Mouse (Mus musculus): Measurements from ENCODE around the gene Zmynd8.

The Zmynd8 gene

GRCm38 (mm10) chr2:165858453-165859384 is 40.1 kb downstream of the Zmynd8 start:
- peak; percentile 52 to 56 for DNase-seq (ENCODE audit: low spot score in 2 of 2)

GRCm38 (mm10) chr2:165857841-165858426 is 40.9 kb downstream of the Zmynd8 start:
- DNase-seq (ENCODE audit: low spot score in 2 of 2): peak; percentile 61 to 62

- peak in 1 of 2 experiments; percentile 40 for DNase-seq (ENCODE audit: low spot score in 2 of 2)
Observed at GRCm38 (mm10) chr2:165857395-165857831, 41.4 kb downstream of the Zmynd8 start.

DNA sequence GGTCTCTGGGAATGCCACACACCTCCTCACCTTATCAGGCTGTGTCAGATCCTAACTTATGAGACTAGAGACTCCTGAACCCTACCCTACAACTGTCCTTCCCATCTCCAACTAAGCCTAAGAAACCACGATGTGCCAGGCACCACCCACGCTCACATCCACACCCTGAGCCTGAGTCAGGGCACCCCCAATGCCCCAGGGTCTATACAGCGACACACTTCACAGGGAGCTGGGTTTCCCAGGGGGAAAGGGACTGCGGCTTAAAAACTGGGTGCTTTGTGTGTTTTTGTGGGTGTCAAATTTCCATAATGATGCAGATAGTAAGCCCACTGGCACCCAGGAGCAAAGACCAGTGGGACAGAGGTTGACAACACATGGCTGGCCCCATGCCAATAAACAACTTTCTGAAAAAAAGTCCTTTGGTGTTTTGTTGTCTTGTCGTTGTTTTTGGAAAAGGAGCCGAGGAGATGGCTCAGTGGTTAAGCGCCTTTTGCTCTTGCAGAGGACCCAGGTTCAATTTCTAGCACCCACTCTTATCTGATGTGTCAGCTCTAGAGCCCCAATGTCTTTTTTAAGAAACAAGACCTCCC is 42.1 kb downstream of the Zmynd8 start:
- DNase-seq (ENCODE audit: low spot score in 2 of 2): no peak

DNA sequence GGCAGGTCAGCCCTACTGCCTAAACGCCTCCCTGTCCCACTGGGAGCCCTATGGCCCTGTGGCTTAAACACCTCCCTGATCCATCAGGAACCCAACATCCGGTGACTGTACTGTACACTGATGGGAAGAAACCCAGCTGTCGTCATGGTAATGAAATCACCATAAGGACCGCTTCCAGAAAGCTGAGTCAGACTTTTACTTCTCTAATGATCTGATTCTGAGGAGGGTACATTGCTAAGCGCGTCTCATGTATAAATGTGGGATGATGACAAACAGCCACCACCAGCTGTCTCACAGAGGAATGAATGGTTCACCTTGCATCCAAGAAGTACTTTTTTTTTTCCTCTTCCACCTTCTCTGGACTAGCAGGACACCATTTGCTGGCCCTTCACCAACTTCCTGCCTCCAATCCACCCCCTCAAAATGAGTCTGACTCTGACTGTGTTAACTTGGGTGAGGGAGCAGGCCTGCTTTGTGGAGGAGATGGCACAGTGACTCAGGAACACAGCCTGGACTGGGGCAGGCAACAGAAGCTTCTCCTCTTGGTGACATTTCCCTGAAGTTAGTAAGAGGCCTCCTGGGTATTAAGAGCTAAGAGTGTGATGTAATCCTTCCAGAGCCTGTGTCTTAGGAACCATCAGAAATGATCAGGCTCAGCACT is 43.0 kb downstream of the Zmynd8 start:
- peak; percentile 74 to 84 for DNase-seq (ENCODE audit: low spot score in 2 of 2)

DNA sequence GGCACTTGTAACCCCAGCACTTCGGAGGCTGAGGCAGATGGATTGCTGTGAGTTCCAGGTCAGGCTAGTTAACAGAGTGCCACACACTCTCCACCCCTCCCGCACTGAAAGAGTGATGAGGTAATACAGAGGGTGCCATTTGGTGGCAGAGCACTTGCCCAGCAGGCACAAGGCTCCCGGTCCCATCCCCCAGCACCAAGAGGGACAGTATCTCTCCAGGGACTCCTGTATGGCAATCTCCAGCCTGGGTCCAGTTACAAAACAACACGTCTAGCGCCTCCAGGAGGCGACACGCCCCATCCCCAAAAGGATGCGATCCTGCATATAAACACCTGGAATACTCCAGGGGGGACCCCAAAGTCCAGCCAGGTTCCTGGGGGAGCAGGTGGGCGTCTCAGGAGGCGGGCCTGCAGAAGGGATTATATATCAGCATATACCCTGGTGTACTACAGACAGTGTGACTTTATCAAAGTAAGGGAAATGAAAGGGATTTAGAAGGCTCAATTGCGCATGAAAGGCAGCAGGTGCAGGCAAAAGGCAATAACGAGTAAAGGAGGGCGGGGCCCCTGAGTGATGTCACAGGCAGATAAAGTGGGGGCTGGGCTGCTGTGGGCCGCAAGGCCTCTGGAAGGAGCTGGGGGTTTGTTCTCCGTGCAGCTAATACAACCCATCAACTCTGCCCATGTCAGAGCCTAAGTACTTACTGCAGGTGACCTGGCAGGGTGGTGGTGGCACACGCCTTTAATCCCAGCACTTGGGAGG is 44.4 kb downstream of the Zmynd8 start:
- DNase-seq (ENCODE audit: low spot score in 2 of 2): no peak

DNA sequence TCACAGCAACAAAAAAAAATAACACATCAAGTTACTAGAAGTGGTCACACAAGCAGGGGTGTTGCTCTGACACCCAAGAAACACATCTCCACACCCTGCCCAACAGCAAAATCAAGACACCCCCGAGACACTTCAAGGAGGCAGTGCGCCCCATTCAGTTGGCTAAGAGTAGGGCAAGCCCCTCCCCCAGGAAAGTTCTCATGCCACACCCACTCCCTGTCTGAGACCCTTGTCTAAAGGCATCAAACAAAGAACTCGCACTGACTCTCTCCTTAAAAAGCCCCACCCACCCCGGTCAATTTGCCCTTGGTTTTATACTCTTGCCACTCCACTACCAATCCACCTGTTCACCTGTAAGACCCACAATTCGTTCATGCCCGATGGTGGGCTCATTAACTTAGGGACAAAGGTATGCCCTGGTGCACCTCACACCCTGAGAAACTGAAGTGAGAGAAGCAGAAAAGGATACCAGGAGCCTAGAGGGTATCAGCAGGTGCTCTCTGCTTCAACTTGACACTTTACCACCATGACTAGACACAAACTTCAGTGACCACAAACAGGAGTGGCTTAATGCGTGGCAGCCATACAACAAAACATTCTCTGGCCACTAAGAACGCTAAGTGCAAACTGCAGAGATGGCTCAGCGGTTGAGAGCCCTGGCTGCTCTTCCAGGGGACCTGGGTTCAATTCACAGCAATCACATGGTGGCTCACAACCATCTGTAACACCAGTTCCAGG is 45.8 kb downstream of the Zmynd8 start:
- DNase-seq (ENCODE audit: low spot score in 2 of 2): no peak

GRCm38 (mm10) chr2:165852453-165852852 is 46.4 kb downstream of the Zmynd8 start:
- DNase-seq (ENCODE audit: low spot score in 2 of 2): no peak

- DNase-seq (ENCODE audit: low spot score in 2 of 2): no peak
Observed at GRCm38 (mm10) chr2:165851811-165852415, 46.9 kb downstream of the Zmynd8 start.

GRCm38 (mm10) chr2:165850826-165851225 is 48.0 kb downstream of the Zmynd8 start:
- no peak for DNase-seq (ENCODE audit: low spot score in 2 of 2)

DNA sequence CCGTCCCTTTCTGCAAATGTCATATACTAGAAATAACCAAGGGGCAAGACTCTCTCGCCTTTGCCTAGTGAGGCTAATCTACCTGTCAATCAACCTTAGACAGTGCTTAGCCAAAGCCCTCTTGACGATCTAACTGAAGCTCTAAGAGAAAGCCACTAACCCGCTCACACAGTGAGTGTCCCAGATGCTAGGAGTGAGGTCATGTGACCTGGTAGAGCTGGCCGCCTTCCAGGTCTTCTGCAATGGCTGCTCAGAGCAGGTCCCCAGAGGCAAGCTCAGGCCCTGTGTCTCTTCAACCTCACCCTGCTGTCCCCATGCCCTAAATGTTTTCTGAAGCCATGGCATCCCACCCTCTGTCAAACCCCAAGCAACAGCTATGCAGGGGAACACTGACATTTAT is 49.7 kb downstream of the Zmynd8 start:
- peak; percentile 53 to 74 for DNase-seq (ENCODE audit: low spot score in 2 of 2)

DNA sequence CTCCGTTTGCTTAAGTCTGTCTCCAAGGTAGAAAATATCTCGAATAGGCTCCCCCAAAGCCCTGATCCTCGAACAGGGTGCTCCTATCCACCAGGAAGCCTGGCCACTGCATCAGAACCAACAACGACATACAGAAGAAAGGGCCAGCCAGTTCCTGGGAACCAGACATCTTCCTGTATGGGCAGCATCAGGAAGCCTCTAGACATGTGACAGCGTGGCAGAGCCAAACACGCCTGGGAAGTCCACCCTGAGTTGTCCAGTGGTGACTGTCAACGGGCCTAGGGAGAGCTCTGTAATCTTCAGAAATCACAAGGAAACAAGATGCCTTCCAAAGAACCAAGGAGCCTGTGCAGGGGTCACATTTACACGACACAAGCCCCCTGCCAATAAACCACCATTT is 52.0 kb downstream of the Zmynd8 start:
- DNase-seq (ENCODE audit: low spot score in 2 of 2): no peak

DNA sequence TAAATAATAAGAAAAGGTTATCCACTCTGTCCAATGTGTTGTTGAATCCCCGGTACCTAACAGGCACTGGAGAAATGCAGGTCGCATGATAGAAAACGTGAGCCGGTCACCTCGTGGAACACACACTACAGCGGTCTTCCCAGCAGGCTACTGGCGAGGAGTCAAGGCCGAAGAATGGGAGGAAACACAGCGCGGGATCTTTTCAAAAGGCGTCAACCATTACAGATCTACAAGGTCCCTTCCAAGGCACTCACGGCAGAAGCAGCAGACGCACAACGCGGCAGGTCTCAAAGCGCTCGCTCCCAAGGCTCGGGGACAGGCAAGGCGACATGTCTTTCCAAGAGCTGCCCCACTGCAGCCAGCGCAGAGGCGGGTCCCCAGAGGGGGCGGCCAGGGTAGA is 53.3 kb downstream of the Zmynd8 start:
- DNase-seq (ENCODE audit: low spot score in 2 of 2): no peak

- DNase-seq (ENCODE audit: low spot score in 2 of 2): no peak
Observed at GRCm38 (mm10) chr2:165843350-165843749, 55.5 kb downstream of the Zmynd8 start.

DNA sequence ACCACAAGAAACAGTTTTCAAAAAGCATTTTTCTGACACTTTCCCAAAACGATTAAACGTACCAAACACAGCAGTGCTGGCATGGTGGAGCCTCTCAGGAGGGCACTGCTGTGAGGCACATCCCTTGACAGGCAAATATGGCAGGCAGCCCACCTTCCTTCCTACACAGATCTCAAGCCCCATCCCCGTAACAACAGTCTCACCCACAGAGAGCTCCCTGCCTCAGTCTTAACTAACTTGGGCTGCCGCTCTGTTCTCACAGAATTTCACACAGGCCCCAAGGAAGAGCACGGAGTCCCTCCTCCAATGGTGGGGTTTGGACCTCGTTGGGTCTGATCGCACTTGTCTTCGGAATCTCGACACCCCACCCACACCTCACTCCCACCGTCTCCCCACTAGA is 56.6 kb downstream of the Zmynd8 start:
- peak in 1 of 2 experiments; percentile 57 for DNase-seq (ENCODE audit: low spot score in 2 of 2)

DNA sequence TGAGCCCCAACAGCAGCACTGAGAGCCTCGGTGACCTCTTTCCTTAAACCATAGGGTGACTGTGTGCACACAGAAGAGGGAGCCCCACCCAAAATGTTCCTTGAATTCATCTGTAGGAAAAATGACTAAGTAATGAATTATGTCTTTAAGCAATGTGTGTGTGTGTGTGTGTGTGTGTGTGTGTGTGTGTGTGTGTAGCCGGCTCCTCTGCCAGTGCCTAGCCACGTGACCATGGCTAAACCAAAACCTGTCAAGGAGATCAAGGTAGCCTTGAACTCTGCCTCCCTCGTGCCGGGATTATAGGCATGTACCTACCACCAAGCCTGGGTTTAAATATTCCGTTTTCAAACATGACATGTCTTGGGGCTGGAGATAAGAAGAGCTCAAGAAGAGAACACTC is 57.0 kb downstream of the Zmynd8 start:
- no peak for DNase-seq (ENCODE audit: low spot score in 2 of 2)

- no peak for DNase-seq (ENCODE audit: low spot score in 2 of 2)
Observed at GRCm38 (mm10) chr2:165840852-165841251, 58.0 kb downstream of the Zmynd8 start.

DNA sequence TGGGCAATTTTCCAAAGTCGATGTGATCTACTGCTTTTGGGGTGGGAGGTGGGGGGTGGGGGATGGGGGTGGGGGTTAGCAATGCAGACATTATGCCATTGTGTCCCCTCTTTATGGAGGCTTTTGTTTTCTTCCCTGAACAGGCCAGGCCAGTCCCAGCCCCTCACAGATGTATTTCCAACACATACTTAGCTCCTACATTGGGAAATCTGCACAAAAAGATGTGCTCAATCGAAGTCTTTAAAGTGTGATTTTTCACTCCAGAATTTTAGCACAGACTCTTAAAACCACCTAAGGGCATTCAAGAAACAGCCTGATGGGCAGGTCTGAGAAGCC is 59.5 kb downstream of the Zmynd8 start:
- DNase-seq (ENCODE audit: low spot score in 2 of 2): no peak

GRCm38 (mm10) chr2:165838606-165839316 is 60.1 kb downstream of the Zmynd8 start:
- DNase-seq (ENCODE audit: low spot score in 2 of 2): no peak

- DNase-seq (ENCODE audit: low spot score in 2 of 2): no peak
Observed at GRCm38 (mm10) chr2:165834601-165835000, 64.2 kb downstream of the Zmynd8 start.

All from frontal cortex, postnatal 36 days (tissue).